Mouse (Mus musculus) forebrain, embryonic 11.5 days (tissue): ENCODE measurements around the gene Capg. TPM values are rescaled to one million over a fixed set of nuclear protein-coding genes. Genes with fewer than 3 reads are reported as not detected.

Experiments
- ATAC-seq: fragments of 200-750 bp; cut with Nextera tagmentation; replicated peaks from 2 replicates; pipeline ENCODE4 v1.8.0; 2017; ENCODE audit warnings: moderate TSS enrichment; ENCODE audit not compliant: low FRiP score
- DNase-seq: peaks from one replicate; pipeline ENCODE4 v3.0.0-alpha.2; 2017; ENCODE audit warnings: low spot score
- H3K27ac ChIP-seq: fragments of 300-500 bp; sonication (generic); 2 replicates; pipeline ENCODE4 v1.5.1; 2014; ENCODE audit warnings: low read depth, low read length
- H3K27me3 ChIP-seq: fragments of 300-500 bp; sonication (generic); 2 replicates; pipeline ENCODE4 v1.6.1; 2014; ENCODE audit warnings: mild to moderate bottlenecking, low read length, mixed read lengths; ENCODE audit not compliant: control insufficient read depth, insufficient read depth
- H3K36me3 ChIP-seq: fragments of 300-500 bp; sonication (generic); 2 replicates; pipeline ENCODE4 v1.6.1; 2014; ENCODE audit warnings: mild to moderate bottlenecking, low read length, moderate library complexity, mixed read lengths; ENCODE audit not compliant: control insufficient read depth, insufficient read depth
- H3K4me1 ChIP-seq: fragments of 300-500 bp; sonication (generic); replicated peaks from 2 replicates; pipeline ENCODE4 v1.6.1; 2014; ENCODE audit warnings: low read length, mixed read lengths; ENCODE audit not compliant: control insufficient read depth, insufficient read depth
- H3K4me2 ChIP-seq: fragments of 300-500 bp; sonication (generic); 2 replicates; pipeline ENCODE4 v1.6.1; 2014; ENCODE audit warnings: low read depth, mild to moderate bottlenecking, low read length, moderate library complexity, mixed read lengths; ENCODE audit not compliant: severe bottlenecking
- H3K4me3 ChIP-seq: fragments of 300-500 bp; sonication (generic); 2 replicates; pipeline ENCODE4 v1.5.1; 2014; ENCODE audit warnings: low read depth, low read length
- H3K9ac ChIP-seq: fragments of 300-500 bp; sonication (generic); 2 replicates; pipeline ENCODE4 v1.6.1; 2014; ENCODE audit warnings: low read length
- H3K9me3 ChIP-seq: fragments of 300-500 bp; sonication (generic); 2 replicates; pipeline ENCODE4 v1.6.1; 2016; ENCODE audit warnings: low read length, mixed read lengths; ENCODE audit not compliant: control insufficient read depth
- WGBS: fragments of 180-500 bp; shearing (Covaris S2); extraction: QIAGEN DNeasy Blood & Tissue Kit; methylation state at CpG from one replicate; pipeline ENCODE4 v1.1.7; 2014; 5-methylcytosine and 5-hydroxymethylcytosine counted together
- polyA plus RNA-seq: library from polyadenylated mRNA; unstranded; fragments of >200 nt; fragmentation: Nextera tagmentation; extraction: Ambion mirVana; gene quantifications from 2 replicates; pipeline ENCODE4 v1.2.1, GENCODE M21; 2014

The Capg gene
- polyA plus RNA-seq, 1 experiment from 2014 or later: 8.4 TPM

- H3K4me2 ChIP-seq: peak overlapping the region; percentile 24; the same call in 1 of the 2 replicates
- no peak for ATAC-seq
- no peak overlapping the region for H3K27ac ChIP-seq
- peaks cover 7% of the 10 kb centered on the region; the same call in 1 of the 2 replicates for H3K4me1 ChIP-seq
- no peaks in the 10 kb centered on the region for H3K27me3 ChIP-seq
- 5% methylated on average over 9 of the region's 9 CpGs for WGBS
- H3K9me3 ChIP-seq: no peaks in the 10 kb centered on the region
- peak; percentile 90 for DNase-seq
- no peak overlapping the region for H3K4me3 ChIP-seq
- H3K9ac ChIP-seq: no peak overlapping the region
- H3K36me3 ChIP-seq: no peaks in the 10 kb centered on the region
These were observed 9.0 kb upstream of the Capg start for GRCm38 (mm10) chr6:72535165-72535564.

GRCm38 (mm10) chr6:72537998-72538500 is 6.1 kb upstream of the Capg start:
- ATAC-seq (no peak), DNase-seq (no peak)
- Histone ChIP-seq H3K9ac (peak overlapping the region; percentile 69), H3K4me3 (peak overlapping the region; percentile 47), H3K27me3 (no peaks in the 10 kb centered on the region), H3K4me2 (peak overlapping the region; percentile 84), H3K27ac (no peak overlapping the region), H3K36me3 (no peaks in the 10 kb centered on the region), H3K9me3 (no peaks in the 10 kb centered on the region), H3K4me1 (peaks cover 6% of the 10 kb centered on the region; the same call in 1 of the 2 replicates)
- 56% methylated on average over 10 of the region's 10 CpGs for WGBS

DNA sequence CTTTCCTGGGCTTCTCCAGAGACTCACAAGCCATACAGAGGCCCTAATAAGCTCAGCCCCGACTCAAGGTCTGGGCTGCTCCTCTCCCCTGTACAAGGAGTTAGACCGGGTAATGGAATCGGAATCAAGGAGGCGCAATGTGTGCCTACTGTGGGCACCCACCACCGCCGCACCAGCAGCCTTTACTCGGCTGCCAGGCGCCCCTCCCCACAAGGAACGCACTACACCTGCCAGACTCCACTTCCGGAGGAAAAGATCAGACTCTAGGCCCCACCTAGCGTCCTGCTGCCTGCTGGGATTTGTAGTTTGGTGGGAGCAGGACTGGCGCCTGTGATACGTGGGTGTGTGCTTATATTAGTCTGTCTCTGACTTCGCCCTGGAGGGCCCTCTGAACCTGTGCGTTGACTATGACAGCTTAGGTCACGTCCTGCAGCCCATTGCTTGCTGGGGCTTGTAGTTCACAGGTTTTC is 5.6 kb upstream of the Capg start:
- DNase-seq (peak; percentile 75), ATAC-seq (peak; percentile 89)
- Histone ChIP-seq H3K9me3 (no peaks in the 10 kb centered on the region), H3K4me3 (peak overlapping the region; percentile 47), H3K9ac (peak overlapping the region; percentile 69), H3K36me3 (no peaks in the 10 kb centered on the region), H3K27me3 (no peaks in the 10 kb centered on the region), H3K4me2 (peak overlapping the region; percentile 84), H3K27ac (no peak overlapping the region), H3K4me1 (peaks cover 5% of the 10 kb centered on the region; the same call in 1 of the 2 replicates)
- 2% methylated on average over 16 of the region's 16 CpGs for WGBS

DNA sequence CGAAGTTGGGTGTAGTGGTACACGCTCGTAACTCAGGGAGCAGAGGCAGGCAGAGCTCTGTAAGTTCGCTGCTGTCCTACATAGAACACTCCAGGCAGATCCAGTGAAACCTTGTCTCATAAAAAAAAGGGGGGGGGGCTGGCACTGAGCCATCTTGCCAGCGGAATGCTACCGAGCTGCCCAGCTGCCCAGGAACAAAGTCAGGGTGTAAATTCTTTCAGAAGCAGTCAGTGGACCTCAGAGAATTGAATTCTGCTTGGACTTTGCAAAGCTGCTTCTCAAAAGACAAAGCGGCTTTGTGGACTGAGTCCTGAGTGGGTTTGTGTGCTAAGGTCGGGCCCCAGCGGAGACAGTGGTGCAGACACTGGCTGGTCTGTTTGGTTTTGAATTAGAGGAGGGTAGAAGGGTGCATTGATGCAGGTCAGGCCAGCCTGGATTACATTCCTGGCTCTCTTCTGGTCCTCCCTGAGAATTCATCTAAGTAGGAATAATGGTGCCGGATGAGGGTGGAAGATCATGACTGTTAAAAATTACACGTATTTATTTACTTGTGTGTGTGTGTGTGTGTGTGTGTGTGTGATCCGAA is 833 bp upstream of the Capg start:
- no peak for ATAC-seq
- WGBS: 81% methylated on average over 12 of the region's 12 CpGs
- Histone ChIP-seq H3K4me3 (no peak overlapping the region), H3K4me2 (no peak overlapping the region), H3K9me3 (no peaks in the 10 kb centered on the region), H3K4me1 (peaks cover 2% of the 10 kb centered on the region; the same call in 1 of the 2 replicates), H3K9ac (no peak overlapping the region), H3K27ac (no peak overlapping the region), H3K27me3 (no peaks in the 10 kb centered on the region), H3K36me3 (no peaks in the 10 kb centered on the region)
- DNase-seq: no peak

DNA sequence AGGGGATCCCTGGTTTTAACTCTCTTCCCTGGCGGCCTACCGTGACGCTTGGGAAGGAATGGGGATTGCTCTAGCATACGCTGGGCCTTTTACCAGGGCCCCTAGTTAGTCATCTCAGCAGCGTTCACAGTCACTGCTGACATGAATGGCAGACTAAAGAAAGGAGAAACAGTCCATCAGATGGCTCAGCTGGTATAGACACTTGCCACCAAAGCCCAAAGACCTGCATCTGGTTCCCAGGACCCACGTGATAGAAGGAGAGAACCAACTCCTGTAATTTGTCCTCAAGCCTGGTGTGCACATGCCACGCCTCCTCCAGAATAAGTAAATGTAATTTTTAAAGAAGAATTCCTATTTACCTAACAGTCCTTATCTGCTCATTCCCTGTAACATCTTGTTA is 1.2 kb downstream of the Capg start:
- WGBS: 52% methylated on average over 7 of the region's 7 CpGs
- Histone ChIP-seq H3K9me3 (no peaks in the 10 kb centered on the region), H3K27ac (no peak overlapping the region)

DNA sequence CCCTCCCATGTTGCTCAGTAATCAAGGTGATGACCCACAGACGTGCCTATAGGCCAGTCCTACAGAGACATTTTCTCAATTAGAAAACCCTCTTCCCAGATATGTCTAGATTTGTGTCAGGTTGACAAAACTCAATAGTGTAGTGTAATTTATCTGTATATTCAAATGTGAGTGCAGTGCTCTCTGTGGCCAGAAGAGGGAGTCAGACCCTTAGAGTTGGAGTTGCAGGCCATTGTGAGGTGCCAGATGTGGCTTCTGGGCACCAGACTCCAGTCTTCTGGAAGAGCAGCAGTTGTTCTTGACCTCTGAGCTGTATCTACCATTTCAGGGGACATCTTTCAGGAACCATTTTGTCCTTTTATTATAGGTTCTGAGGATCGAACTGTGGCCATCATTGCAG is 2.9 kb downstream of the Capg start:
- Histone ChIP-seq H3K4me2 (no peak overlapping the region), H3K27ac (no peak overlapping the region), H3K9ac (no peak overlapping the region), H3K27me3 (no peaks in the 10 kb centered on the region), H3K4me1 (peaks cover 2% of the 10 kb centered on the region; the same call in 1 of the 2 replicates), H3K4me3 (no peak overlapping the region), H3K9me3 (no peaks in the 10 kb centered on the region), H3K36me3 (no peaks in the 10 kb centered on the region)
- DNase-seq (no peak), ATAC-seq (no peak)
- WGBS: 88% methylated on average over 2 of the region's 2 CpGs

More for the DNA sequence above, 1.2 kb downstream of the Capg start:
- DNase-seq (no peak), ATAC-seq (no peak)
- Histone ChIP-seq H3K4me1 (peaks cover 2% of the 10 kb centered on the region; the same call in 1 of the 2 replicates), H3K27me3 (no peaks in the 10 kb centered on the region), H3K4me2 (no peak overlapping the region), H3K9ac (no peak overlapping the region), H3K4me3 (no peak overlapping the region), H3K36me3 (no peaks in the 10 kb centered on the region)

DNA sequence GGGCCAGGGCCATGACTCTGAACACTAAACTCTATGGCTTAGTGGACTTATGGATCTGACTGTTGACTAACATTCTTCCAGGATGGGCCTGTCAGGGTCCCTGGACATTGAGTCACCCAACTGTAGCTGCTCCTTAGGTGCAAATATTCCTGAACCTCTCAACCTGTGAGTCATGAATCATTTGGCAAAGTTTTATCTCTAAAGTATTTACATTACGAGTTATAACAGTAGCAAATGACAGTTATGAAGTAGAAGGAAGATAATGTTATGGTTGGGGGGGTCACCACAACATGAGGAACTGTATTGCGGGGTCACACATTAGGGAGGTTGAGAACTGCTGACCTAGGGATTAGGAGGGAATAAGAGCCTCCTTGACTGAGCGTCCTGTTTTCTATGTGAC is 3.7 kb downstream of the Capg start:
- Histone ChIP-seq H3K4me3 (no peak overlapping the region), H3K4me1 (peaks cover 2% of the 10 kb centered on the region; the same call in 1 of the 2 replicates), H3K9ac (no peak overlapping the region), H3K4me2 (no peak overlapping the region), H3K9me3 (no peaks in the 10 kb centered on the region), H3K27me3 (no peaks in the 10 kb centered on the region), H3K36me3 (no peaks in the 10 kb centered on the region), H3K27ac (no peak overlapping the region)
- DNase-seq (no peak), ATAC-seq (no peak)
- 87% methylated on average over 3 of the region's 3 CpGs for WGBS

DNA sequence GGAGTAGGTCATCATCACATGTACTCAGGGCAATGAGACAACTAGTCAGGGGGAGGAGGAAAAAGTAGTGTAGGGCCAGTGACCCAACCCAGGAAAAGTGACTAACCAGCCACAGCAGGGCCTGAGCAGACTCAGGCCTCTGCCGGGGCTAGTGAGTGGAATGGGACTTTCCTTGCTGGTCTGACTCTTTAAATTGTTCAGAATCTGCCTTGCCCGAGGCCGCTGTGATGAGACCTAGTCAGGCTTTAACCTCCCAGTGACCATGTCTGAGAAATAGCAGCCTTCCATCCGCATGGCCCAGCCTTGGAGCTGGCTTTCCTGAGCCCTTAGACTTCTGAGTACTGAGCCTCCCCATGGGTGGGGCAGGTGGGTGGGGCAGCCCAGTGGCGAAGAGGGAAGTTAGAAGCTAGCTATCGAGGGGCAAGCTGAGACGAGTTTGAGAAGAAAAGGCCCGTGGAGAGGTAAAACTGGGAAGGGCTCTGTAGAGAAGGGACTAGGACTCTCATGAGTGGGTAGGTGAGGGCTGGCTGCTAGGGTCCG is 4.9 kb downstream of the Capg start:
- DNase-seq (no peak), ATAC-seq (no peak)
- no peaks in the 10 kb centered on the region for H3K36me3 ChIP-seq
- H3K4me2 ChIP-seq: no peak overlapping the region
- H3K9me3 ChIP-seq: no peaks in the 10 kb centered on the region
- no peak overlapping the region for H3K4me3 ChIP-seq
- peaks cover 2% of the 10 kb centered on the region; the same call in 1 of the 2 replicates for H3K4me1 ChIP-seq
- no peak overlapping the region for H3K27ac ChIP-seq
- no peak overlapping the region for H3K9ac ChIP-seq
- H3K27me3 ChIP-seq: no peaks in the 10 kb centered on the region
- WGBS: 76% methylated on average over 9 of the region's 9 CpGs
